Mouse (Mus musculus) brain, embryonic 18.5 days (tissue): ENCODE measurements around the gene Sema6d.
"Not testable (repeated sequence)": the region's sequence is repeated elsewhere in the genome, so short reads cannot be mapped to it uniquely, and the experiment has no call there.

ENCODE experiments used
- DNase-seq: peaks from one replicate; pipeline ENCODE4 v3.0.0-alpha.2; 2012; ENCODE audit warnings: low read depth, low spot score

Sema6d gene

GRCm38 (mm10) chr2:124291145-124291544 lies 201.4 kb downstream of the Sema6d start:
- DNase-seq, result peak; percentile 14

- no peak for DNase-seq
Measured at GRCm38 (mm10) chr2:124293601-124294000, 203.8 kb downstream of the Sema6d start.

- no peak for DNase-seq
Measured at GRCm38 (mm10) chr2:124298351-124298750, 208.6 kb downstream of the Sema6d start.

GRCm38 (mm10) chr2:124298872-124299271 lies 209.1 kb downstream of the Sema6d start:
- no peak for DNase-seq

GRCm38 (mm10) chr2:124308605-124309004 lies 218.8 kb downstream of the Sema6d start:
- no peak for DNase-seq

- DNase-seq, result no peak
Measured at GRCm38 (mm10) chr2:124309361-124310128, 219.8 kb downstream of the Sema6d start.

- DNase-seq, result no peak
Measured at GRCm38 (mm10) chr2:124322528-124323215, 232.9 kb downstream of the Sema6d start.

GRCm38 (mm10) chr2:124324107-124324724 lies 234.4 kb downstream of the Sema6d start:
- no peak for DNase-seq

GRCm38 (mm10) chr2:124329473-124330130 lies 239.8 kb downstream of the Sema6d start:
- no peak for DNase-seq

GRCm38 (mm10) chr2:124332890-124333289 lies 243.1 kb downstream of the Sema6d start:
- no peak for DNase-seq

- not testable (repeated sequence) for DNase-seq
Measured at GRCm38 (mm10) chr2:124334655-124335054, 244.9 kb downstream of the Sema6d start.

- DNase-seq, result no peak
Measured at GRCm38 (mm10) chr2:124338296-124338695, 248.5 kb downstream of the Sema6d start.

GRCm38 (mm10) chr2:124354191-124354590 lies 264.4 kb downstream of the Sema6d start:
- DNase-seq, result no peak

- no peak for DNase-seq
Measured at GRCm38 (mm10) chr2:124354716-124355115, 264.9 kb downstream of the Sema6d start.

GRCm38 (mm10) chr2:124369291-124369690 lies 279.5 kb downstream of the Sema6d start:
- DNase-seq, result no peak

GRCm38 (mm10) chr2:124369991-124370390 lies 280.2 kb downstream of the Sema6d start:
- no peak for DNase-seq

- no peak for DNase-seq
Measured at GRCm38 (mm10) chr2:124371363-124371762, 281.6 kb downstream of the Sema6d start.

GRCm38 (mm10) chr2:124385053-124385452 lies 295.3 kb downstream of the Sema6d start:
- DNase-seq, result no peak

GRCm38 (mm10) chr2:124385722-124386121 lies 296.0 kb downstream of the Sema6d start:
- DNase-seq, result no peak

- DNase-seq, result no peak
Measured at GRCm38 (mm10) chr2:124388269-124388668, 298.5 kb downstream of the Sema6d start.

GRCm38 (mm10) chr2:124396733-124397132 lies 307.0 kb downstream of the Sema6d start:
- no peak for DNase-seq

- no peak for DNase-seq
Measured at GRCm38 (mm10) chr2:124397304-124397703, 307.5 kb downstream of the Sema6d start.
